Mouse (Mus musculus) adrenal gland, postnatal 4 days (tissue): ENCODE data around the gene Msantd4. TPM values are rescaled to one million over a fixed set of nuclear protein-coding genes. Genes with fewer than 3 reads are reported as not detected.
"Not testable (repeated sequence)": the region's sequence is repeated elsewhere in the genome, so short reads cannot be mapped to it uniquely, and the experiment has no call there.

Experiments
- DNase-seq, 2 experiments: peaks; one replicate each; pipeline ENCODE4 v3.0.0; 2021 to 2022; ENCODE audit warnings: low spot score in 2 of 2, mixed read lengths in 2 of 2
- long read RNA-seq, 2 experiments: library from polyadenylated mRNA; stranded (forward); transcript quantifications; one replicate each; pipeline ENCODE4 v2.0.0; 2021
- microRNA-seq: library from miRNA; unstranded; fragments of <30 nt; microRNA quantifications from one replicate; pipeline ENCODE4 v1.2.0, GENCODE M21; 2021
- total RNA-seq, 2 experiments: library from RNA; stranded (reverse); gene quantifications; 2 replicates each; pipeline ENCODE4 v1.2.3; 2021

The Msantd4 gene
- 10 to 100 TPM; 41.3 to 43.9 TPM for total RNA-seq
- long read RNA-seq, experiment 1, transcript Msantd4-202 (3 exons, 2,800 nt): major isoform, 13 of 17 reads
- long read RNA-seq, experiment 1, partial matches to known transcripts: 0 of 17 reads
- long read RNA-seq, experiment 1, other reads (novel, unspliced or antisense): 2 of 17 reads
- long read RNA-seq, experiment 2, transcript Msantd4-202 (3 exons, 2,800 nt): major isoform, 24 of 31 reads
- long read RNA-seq, experiment 2, transcript Msantd4-201 (2 exons, 2,731 nt): minor isoform, 5 of 31 reads
- long read RNA-seq, experiment 2, partial matches to known transcripts: 1 of 31 reads
- long read RNA-seq, experiment 2, other reads (novel, unspliced or antisense): 1 of 31 reads

DNA sequence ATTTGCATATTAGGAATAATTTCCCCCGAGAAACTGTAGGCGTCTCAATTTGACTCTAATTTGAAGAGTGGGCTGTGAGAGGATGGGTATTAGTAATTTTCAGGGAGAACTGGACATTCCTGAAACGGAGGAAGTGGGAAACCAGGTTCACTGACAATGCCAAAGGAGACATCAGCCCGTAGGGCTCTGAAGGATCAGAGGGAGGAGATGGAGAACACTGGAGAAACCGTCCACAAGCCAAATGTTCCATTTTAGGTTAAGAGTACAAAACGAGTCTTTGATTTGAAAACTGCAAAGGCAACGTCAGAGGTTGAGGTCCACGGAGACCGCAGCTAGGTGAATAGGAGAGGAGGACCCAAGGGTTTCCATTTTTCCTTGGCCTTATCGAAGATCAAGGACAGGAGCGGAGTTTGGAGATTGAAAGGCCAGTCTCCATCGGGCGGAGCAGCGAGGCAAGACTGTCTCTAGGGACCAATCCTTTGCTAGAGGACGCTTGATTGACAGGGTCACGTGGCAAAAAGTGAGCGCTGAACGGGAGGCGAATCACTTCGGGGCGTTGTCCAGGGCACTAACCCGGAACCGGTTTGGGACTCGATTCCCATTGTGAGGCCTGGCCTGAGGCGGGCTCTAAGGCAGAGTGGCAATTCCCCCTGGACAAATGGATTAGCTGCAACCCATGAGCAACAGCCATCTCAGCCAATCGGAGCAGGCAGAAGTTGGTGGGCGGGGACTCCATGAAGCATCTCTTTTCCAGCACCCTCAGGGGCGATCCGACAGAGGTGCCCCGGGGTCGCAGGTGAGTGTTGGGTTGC, at the start of gene Msantd4:
Msantd4 (plus strand) TSS at position 735 of the 812 bp plus-strand sequence.
- peak; percentile 68 to 91 for DNase-seq

DNA sequence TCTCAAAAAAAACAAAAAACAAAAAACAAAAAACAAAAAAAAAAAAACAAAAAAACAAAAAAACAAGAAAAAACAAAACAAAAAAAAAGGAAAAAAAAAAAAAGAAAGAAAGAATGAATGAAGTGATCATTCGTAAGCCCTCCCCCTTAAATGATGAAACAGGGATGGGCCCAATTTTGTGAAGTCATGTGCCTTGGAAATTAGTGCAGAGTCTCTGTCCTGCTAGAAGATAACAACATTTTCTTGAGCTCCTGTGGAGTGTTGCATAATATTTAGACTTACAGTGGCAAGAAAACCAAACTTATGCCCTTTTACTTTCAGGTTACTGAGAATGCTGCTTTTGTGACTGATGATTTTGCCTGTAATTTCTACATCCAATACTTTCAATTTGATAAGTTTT, 23.2 kb upstream of the Msantd4 start:
- no peak for DNase-seq

GRCm38 (mm10) chr9:4376640-4377120, 318 bp downstream of the Msantd4 start:
- DNase-seq: no peak

GRCm38 (mm10) chr9:4400801-4401200, 24.4 kb downstream of the Msantd4 start:
- DNase-seq: not testable (repeated sequence)

Small RNA genes within 50 kb of the gene (microRNA-seq; reads per million reads assigned to microRNA genes)
- not detected for gene Gm23992

Other genes starting within 250 kb of the Msantd4 start
- 10 to 100 TPM; 21.3 to 22.0 TPM for gene Aasdhppt, start 67.1 kb upstream of the Msantd4 start, total RNA-seq
- gene Kbtbd3, start 66.7 kb upstream of the Msantd4 start, total RNA-seq: 1 to 10 TPM; 5.0 to 5.5 TPM